Mouse (Mus musculus): ENCODE data around the gene Fgfrl1.
"Not testable (repeated sequence)": the region's sequence is repeated elsewhere in the genome, so short reads cannot be mapped to it uniquely, and the experiment has no call there.

Fgfrl1 gene

DNA sequence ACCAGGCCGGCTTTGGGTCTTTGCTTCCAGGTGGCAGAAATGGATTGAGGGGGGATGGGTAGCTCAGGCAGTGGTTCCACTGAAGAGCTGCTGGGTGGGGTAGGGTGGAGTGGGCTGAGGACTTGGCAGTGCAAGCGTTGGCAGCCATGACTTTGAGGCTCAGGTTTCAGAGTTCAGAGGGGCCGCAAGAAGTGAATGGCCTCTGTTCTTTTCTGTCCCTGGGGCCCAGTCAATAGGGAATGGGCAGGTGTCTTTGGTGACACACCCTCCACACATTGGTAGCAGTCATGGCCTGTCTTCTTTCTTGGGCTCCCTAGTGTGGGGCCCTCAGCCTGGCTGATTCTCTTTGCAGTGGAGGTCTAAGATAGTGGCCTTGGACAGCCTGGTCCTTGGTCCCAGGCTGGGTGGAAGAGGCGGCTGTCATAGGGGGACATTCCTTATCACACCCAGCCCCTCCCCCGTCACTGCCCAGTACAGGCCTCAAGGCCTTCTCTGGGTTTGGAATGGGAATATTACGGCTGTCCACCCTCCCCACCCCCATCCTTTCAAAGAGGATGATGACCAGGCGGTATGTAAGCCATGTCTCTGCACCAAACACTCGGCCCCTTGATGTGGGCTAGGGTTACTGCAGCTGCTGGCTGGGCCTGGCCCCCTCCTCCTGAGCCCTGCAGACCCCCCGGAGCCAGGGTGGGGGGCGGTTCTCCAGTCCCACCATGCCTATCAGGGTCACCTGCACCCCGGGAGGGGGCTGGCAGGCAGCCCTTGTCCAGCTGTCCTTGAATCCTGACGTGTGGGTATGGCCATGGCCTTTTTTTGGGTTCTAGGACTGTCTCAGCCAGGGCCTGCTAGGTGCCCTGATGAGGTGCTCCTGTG is 11.8 kb downstream of the Fgfrl1 start:
- DNase-seq: no peak

DNA sequence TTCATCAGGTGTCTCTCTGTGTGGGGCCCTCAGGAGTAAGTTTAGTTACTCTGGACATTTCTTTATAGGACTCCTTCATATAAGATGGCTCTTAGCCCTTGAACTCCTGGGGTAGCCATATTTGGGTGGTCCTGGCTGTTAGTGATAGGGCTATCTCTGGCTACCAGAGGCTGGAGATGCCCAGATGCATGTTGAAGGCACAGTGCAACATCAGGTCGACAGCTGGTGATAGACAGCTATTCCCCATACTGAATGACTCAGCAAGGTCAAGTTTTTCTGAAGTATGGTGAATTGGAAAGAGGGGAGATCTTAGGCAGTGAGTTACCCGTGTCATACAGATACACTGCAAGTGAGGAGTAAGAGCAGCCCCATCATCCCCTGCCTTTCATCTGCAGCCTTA is 15.6 kb downstream of the Fgfrl1 start:
- no peak for DNase-seq

DNA sequence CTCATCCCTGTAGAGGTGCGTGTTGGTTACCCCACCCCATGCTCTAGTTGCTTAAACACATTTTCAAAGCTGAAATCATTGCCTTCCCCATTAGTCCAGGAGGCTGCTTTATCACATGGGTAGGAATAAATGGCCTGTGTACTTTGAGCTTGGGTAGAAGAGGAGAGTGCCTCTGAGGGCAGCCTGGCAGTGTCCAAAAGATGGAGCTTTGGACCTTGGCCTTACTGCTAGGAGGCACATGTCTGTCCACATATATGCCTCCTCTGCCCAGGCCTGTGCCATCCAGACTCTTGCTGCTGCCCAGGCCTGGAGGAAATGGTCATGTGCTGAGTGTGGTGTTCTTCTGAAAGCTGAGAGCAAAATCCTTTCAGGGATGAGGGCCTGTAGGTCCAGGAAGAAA is 16.2 kb downstream of the Fgfrl1 start:
- no peak for DNase-seq

DNA sequence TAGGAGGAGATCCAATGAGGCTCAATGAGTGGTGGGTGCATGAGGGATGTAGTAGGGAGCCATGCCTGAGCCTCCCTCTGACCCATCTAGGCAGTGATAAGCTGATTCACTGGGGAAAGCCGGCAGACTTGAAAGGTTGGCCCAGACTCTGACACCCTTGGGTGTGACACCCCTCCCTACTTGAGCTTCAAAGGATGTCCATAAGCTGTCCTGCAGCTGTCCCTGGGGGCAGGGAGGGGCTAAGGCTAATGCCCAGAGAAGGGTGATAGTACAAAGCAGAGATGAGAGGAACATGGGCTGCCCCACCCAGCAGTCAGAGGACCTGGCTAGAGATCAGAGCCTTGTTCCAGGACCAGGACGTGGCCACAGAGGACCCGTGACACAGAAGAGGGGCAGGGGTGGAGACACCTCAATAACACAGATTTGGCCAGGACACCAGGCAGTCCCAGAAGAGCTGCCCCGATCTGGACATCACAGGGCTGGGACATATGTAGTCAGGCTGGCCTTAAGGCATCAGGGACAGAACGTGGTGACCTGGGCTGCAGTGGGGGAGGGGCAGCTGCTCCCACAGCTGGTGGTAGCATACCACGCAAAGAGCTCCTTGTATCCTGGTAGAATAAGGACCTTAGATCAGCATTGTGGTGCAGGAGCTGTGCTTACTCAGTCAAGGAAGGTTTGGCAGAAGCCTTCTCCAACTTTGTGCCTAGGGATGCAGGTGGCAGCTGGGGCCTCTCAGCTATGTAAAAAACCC is 17.0 kb downstream of the Fgfrl1 start:
- DNase-seq: no peak

DNA sequence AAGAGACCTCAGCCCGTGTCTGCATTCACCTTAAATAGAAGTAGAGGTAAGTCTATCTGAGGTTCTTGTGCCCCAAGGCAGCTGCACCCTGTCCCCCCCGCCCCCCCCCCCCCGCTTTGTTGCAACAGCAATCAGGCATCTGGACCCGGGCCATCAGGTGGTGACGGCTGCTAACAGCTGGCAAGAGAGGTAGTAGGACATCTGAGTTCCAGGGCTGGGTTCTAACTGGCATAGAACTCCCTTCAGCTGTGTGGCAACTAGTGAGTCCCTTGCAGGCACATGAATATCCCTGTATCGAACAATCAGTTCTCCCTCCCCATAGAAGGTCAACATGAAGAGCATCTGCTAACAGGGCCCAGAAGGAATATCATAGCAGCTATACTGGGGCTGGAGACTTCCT is 19.8 kb downstream of the Fgfrl1 start:
- no peak for DNase-seq

DNA sequence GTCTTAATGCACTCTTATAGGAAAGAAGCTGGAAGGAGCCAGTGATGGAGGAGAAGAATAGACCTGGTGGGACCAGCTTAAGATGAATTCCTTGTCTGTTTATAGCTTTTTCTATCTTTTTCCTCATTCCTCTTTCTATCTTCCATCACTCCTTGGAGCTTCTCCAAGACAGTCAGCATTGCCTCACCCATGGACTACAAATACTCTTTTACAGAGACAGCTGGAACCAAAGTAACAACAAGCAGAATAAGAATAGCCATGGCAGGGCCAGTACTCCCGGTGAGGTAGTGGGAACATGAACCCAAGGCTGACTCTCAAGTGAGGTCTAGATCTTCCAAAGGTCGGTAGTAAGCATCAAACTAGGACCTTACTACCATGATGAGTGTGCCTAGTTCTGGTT is 20.9 kb downstream of the Fgfrl1 start:
- no peak for DNase-seq

DNA sequence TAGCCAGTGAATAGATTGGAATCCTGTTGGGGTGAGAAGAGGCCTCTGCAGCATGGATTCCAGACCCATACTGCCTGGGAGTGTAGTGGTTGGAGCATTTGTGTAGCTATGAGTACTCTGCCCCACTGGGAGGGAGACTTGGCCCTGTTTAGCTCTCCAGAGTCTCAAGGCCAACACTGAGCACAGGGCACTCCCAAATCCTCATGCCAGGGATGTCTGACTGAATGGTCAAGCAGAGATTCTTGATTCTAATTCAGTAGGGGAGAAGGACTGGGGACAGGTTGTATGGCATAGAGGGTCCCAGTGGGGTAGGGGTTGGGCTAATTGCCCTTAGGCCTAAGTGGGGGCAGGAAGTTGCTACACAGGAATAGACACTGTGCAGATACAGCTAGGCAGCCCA is 21.5 kb downstream of the Fgfrl1 start:
- no peak for DNase-seq

DNA sequence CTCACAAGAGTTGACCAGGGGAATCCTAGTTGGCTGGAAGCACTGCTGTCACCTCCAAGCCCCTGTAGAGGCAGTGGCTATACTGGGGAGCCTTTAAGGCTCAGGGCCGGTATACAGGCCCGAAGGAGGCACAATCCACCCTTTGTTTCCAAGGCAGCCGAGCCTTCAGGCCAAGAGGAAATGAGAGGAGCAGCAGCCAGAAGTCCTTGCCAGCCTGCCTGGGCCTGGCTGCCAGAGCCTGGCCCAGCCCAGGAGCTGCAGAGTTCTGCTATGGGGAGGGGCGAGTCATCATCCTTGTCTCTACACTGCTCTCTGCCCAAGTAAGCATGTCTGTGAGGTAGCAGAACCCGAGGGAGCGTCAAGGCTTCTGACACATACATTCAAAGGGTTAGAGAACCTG is 22.0 kb downstream of the Fgfrl1 start:
- DNase-seq: no peak

DNA sequence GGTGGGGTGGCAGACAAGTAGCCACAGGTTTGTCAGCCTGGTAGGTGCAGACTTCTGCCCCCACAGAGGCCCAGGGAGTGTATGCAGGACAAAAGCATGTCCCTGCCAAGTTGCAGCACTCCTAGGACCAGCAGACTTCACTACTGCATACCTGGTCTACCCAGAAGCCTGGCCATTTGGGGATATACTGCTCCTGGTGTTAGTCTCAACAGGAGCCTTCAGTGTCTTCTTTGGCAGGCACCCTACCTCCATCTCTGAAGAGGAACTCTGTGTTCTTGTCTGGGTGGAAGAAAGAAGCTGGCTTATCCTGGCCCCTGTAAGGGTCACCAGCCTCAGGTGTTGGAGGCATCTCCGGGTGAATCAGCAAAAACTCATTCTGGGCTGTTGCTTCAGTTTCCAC is 23.8 kb downstream of the Fgfrl1 start:
- no peak for DNase-seq

DNA sequence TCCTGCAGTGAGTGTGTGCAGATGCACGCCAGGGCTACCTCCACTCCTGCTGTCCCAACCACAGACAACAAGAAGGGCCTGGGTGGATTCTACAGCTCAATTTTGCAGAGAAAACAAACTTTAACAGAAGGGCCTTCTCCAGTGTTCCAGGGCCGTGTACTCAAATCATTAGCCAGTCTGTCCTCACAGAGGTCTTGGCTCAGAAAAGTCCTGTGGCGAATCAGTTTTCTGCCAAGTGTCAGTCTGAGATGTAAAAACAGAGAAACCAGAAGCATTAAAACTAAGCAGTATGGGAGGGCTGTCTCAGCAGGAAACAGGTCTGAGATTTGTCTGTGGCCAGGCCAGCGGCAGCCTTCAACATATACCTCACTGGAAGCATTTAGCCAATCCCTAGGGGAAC is 25.9 kb downstream of the Fgfrl1 start:
- no peak for DNase-seq

DNA sequence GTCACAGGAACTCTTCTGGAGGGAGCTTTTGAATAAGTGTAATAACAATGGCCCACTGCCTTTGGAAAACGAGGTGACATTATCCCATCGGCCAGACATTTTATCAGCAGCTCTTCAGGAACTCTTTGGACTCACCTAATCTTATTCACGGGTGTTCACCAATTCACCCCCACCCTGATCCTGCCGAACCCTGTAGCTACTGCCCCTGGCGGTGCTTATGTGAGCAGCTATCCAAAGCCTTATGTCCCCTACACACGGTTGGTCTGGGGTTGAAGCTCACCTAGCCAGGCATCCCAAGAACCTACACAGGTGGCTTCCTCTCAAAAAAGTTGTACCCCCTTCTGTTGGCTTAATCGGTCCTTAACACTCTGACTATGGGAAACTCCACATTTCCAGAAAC is 27.6 kb downstream of the Fgfrl1 start:
- no peak for DNase-seq

DNA sequence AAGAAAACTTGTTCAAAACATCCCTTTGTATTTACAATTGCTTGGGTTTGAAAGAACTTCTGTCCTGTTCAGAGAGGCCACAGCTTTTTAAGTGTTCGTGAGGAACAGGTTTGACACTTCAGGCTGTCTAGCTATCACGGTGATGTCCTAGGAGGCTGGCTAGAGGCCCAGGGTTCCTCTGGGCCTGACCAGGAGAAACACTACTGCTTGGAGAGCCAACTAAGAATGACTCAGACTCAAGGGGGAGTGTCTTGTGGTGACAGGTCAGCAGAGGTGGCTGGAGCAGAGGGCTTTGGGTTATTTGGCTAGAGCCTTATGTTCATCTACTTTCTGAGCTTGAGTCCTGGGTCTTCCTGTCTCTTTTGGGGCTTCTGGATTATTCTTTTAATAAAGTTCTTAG is 31.8 kb downstream of the Fgfrl1 start:
- DNase-seq: no peak

DNA sequence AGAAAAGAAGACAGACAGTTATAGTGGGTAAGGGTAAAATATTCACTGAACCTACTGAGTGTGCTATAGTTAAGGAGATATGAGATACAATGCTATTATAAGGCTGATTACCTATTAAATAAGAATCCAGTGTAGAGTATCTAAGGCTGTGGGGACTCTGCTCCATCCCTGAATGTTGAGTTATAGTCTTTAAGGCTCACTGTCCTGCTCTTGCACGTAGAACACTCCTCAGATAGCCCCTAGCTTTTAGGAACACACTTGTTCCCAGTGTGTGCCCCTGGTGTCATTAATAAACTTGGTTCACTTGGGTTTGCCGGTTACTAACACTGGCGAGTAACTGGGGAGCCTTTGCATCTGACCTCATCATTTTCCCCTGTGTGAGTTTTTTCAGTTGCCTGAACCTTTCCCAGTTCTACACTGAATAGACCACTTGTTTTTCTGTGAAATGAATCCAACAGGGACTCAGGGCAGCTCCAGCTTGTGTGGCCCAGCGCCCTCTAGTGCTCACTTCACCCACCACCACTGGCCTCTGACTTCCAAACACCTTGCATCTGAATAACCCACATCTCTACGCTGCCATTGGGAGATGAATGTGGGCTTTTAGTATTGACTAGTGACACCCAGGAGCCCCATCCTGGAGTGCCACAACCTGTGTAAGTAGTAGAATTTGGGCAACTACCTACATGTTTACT is 34.5 kb downstream of the Fgfrl1 start:
- DNase-seq: peak; percentile 78

DNA sequence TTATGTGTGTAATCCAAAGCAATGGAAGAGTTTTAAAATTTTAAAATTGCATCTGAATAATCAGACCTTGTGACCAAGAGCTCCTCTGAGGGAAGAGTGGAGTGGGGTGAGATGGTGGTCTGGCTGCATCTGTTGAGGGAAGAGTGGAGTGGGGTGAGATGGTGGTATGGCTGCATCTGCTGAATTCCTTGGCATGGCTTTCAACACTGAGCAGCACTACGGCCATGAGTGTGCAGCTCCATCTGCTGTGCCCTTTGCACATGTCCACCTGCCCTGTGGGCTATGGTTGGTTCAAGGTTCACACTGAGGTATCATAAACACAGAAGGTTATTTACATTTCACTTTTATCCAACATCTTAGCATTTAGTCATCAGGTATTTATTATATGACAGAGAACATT is 35.2 kb downstream of the Fgfrl1 start:
- DNase-seq: no peak

DNA sequence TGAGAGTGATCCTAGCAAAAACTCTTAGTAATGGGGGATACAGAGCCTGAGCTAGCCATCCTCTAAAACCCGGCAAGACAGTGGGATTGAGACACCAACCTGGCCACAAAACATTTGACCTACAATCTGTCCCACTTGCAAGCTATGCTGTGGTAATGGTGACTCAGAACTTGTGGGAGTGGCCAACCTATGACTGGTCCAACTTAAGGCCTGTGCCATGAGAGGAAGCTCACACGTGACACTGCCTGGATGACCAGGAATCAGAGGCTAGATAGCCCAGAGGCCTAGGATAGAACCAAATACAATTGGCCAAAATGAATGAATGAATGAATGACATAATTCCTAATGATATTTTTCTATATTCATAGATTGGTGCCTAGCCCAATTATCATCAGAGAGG is 49.7 kb downstream of the Fgfrl1 start:
- no peak for DNase-seq

DNA sequence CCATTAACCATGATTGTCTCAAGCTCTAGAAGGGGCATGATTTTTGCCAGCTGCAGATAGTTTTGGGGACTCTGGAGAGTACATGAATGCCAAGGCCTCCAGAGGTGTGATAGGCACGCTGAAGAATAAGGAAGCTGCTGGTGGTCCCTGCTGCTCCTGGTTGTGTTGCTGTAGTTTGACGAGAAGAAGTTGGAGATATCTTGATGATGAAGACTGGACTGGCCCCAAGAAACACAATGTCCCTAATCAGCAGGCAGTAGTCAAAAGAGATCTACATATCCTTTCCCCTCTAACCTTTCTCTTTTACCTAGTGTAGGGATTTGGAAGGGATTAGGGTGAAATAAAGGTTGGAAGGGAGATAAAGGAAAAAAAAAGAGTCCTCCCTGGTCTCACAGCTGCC is 50.4 kb downstream of the Fgfrl1 start:
- DNase-seq: no peak

DNA sequence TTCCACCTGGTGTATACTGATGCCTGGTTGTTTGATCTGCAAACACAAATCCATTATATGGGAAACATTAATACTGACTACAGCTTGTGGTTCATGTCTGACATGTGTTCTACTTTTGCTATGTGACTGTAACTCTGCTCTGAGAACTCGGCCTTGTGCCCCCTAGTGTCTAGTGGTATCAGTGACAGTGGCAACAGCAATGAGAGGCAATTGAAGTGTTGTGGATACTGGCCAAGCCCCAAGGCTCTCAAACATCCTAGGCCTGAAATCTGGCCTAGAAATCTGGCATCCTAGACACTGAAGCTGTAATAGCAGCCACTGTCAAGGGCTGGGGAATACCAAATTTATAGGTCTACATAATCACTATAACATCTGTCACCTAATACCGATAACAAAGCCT is 51.7 kb downstream of the Fgfrl1 start:
- DNase-seq: peak; percentile 11

DNA sequence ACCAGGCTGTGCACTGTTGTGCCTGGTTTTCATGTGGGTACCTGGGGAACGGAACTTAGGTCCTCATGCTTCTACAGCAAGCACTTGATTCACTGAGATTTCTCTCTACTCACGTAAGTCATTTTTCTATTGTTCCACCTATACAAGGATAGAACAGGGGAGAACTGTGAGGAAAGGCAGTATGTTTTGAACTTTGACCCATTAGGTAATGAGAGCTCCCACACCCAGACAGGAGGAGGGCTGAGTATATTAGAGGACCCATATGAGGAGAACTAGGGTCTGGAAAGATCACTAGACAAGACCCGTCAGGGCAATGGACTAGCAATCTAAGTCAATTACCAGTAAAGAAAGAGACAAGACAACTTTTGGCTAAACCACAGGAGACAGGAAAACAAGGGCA is 52.4 kb downstream of the Fgfrl1 start:
- no peak for DNase-seq

DNA sequence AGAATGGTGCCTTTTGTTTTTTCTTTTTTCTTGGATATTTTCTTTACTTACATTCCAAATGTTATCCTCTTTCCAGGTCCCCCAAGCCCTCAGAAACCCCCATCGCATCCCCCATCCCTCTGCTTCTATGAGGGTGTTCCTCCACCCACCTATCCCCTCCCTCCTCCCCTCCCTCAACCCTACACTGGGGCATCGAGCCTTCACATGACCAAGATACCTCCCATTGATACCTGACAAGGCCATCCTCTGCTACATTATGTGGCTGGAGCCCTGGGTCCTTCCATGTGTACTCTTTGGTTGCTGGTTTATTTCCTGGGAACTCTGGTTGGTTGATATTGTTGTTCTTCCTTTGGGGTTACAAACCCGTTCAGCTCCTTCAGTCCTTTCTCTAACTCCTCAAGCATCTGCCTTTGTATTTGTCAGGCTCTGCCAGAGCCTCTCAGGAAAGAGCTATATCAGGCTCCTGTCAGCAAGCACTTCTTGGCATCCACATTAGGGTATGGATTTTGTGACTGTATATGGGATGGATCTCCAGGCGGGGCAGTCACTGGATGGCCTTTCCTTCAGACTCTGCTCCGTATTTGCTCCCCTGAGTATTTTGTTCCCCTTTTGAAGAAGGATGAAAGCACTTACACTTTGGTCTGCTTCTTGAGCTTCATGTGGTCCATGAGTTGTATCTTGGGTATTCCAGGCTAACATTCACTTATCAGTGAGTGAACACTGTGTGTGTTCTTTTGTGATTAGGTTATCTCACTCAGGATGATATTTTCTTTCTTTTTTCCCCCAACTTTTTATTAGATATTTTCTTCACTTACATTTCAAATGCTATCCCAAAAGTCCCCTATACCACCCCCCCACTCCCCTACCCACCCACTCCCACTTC is 58.4 kb downstream of the Fgfrl1 start:
- DNase-seq: no peak

DNA sequence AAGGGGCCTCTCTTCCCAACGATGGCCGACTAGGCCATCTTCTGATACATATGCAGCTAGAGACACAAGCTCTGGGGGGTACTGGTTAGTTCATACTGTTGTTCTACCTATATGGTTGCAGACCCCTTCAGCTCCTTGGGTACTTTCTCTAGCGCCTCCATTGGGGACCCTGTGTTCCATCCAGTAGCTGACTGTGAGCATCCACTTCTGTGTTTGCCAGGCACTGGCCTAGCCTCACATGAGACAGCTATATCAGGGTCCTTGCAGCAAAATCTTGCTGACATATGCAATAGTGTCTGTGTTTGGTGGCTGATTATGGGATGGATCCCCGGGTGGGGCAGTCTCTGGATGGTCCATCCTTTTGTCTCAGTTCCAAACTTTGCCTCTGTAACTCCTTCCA is 59.1 kb downstream of the Fgfrl1 start:
- DNase-seq: not testable (repeated sequence)
